Mouse (Mus musculus) forebrain, embryonic 14.5 days (tissue): ENCODE measurements around the gene Vash1. TPM values are rescaled to one million over a fixed set of nuclear protein-coding genes. Genes with fewer than 3 reads are reported as not detected.

Experiments used
- ATAC-seq: fragments of 200-750 bp; cut with Nextera tagmentation; 2 replicates; pipeline ENCODE4 v1.8.0; 2017; ENCODE audit warnings: mild to moderate bottlenecking, moderate library complexity
- DNase-seq: peaks from one replicate; pipeline ENCODE4 v3.0.0-alpha.2; 2015; ENCODE audit warnings: low spot score
- H3K27ac ChIP-seq: fragments of 300-500 bp; sonication (generic); 2 replicates; pipeline ENCODE4 v1.5.1; 2014; ENCODE audit warnings: low read depth, mild to moderate bottlenecking, control low read depth, low read length, moderate library complexity
- H3K27me3 ChIP-seq: fragments of 300-500 bp; sonication (generic); replicated peaks from 2 replicates; pipeline ENCODE4 v1.6.1; 2014; ENCODE audit warnings: low read length, control low read depth, mixed read lengths; ENCODE audit not compliant: control insufficient read depth, insufficient read depth
- H3K36me3 ChIP-seq: fragments of 300-500 bp; sonication (generic); 2 replicates; pipeline ENCODE4 v1.6.1; 2014; ENCODE audit warnings: low read length, control low read depth; ENCODE audit not compliant: control insufficient read depth, insufficient read depth
- H3K4me1 ChIP-seq: fragments of 300-500 bp; sonication (generic); 2 replicates; pipeline ENCODE4 v1.6.1; 2014; ENCODE audit warnings: antibody characterized with exemption, low read length, control low read depth; ENCODE audit not compliant: control insufficient read depth, insufficient read depth
- H3K4me2 ChIP-seq: fragments of 300-500 bp; sonication (generic); 2 replicates; pipeline ENCODE4 v1.6.1; 2014; ENCODE audit warnings: mild to moderate bottlenecking, control low read depth, low read length
- H3K4me3 ChIP-seq: fragments of 300-500 bp; sonication (generic); 2 replicates; pipeline ENCODE4 v1.5.1; 2014; ENCODE audit warnings: low read depth, low read length, control low read depth
- H3K9ac ChIP-seq: fragments of 300-500 bp; sonication (generic); 2 replicates; pipeline ENCODE4 v1.6.1; 2014; ENCODE audit warnings: mild to moderate bottlenecking, low read length, control low read depth, moderate library complexity
- H3K9me3 ChIP-seq: fragments of 300-500 bp; sonication (generic); replicated peaks from 2 replicates; pipeline ENCODE4 v1.6.1; 2016; ENCODE audit warnings: low read length, control low read depth, mixed read lengths; ENCODE audit not compliant: control insufficient read depth
- WGBS: fragments of 180-500 bp; shearing (Covaris S2); extraction: QIAGEN DNeasy Blood & Tissue Kit; methylation state at CpG from one replicate; pipeline ENCODE4 v1.1.7; 2014; 5-methylcytosine and 5-hydroxymethylcytosine counted together
- polyA plus RNA-seq: library from polyadenylated mRNA; unstranded; fragments of >200 nt; fragmentation: Nextera tagmentation; extraction: Ambion mirVana; gene quantifications from 2 replicates; pipeline ENCODE4 v1.2.1, GENCODE M21; 2014

Gene Vash1
- polyA plus RNA-seq, 1 experiment from 2014 or later = 25.2 TPM

- peaks cover 12% of the 10 kb centered on the region for H3K36me3 ChIP-seq
- peak overlapping the region; percentile 96 for H3K4me3 ChIP-seq
- ATAC-seq (peak; percentile 22), DNase-seq (peak; percentile 60)
- peak overlapping the region; percentile 96 for H3K27ac ChIP-seq
- peaks cover 24% of the 10 kb centered on the region for H3K4me1 ChIP-seq
- H3K4me2 ChIP-seq = peak overlapping the region; percentile 56
- no peaks in the 10 kb centered on the region for H3K9me3 ChIP-seq
- no peaks in the 10 kb centered on the region for H3K27me3 ChIP-seq
- H3K9ac ChIP-seq = peak overlapping the region; percentile 99
- 4% methylated on average over 9 of the region's 9 CpGs for WGBS
Measured at GRCm38 (mm10) chr12:86679546-86679930, 1.0 kb downstream of the Vash1 start.

DNA sequence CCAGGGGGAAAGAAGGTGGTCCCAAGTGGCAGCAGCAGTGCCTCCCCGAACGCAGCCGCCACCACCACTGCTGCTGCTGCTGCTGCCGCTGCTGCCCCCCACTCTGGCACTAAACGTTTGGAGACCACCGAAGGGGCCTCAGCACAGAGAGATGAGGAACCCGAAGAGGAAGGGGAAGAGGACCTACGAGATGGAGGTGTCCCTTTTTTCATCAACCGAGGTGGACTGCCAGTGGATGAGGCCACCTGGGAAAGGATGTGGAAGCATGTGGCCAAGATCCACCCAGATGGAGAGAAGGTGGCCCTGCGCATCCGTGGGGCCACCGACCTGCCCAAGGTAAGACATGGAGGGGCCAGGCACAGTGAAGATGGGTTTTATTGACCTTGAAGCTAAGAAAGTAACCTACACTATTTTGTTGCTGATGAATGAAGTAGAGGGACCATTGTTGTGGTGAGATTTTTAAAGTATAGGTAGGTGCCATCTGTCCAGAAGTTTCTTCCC lies 1.5 kb downstream of the Vash1 start:
- Histone ChIP-seq H3K36me3 (peaks cover 15% of the 10 kb centered on the region), H3K9me3 (no peaks in the 10 kb centered on the region), H3K4me3 (peak overlapping the region; percentile 96), H3K9ac (peak overlapping the region; percentile 99), H3K4me2 (peak overlapping the region; percentile 56), H3K27me3 (no peaks in the 10 kb centered on the region), H3K4me1 (peaks cover 24% of the 10 kb centered on the region), H3K27ac (peak overlapping the region; percentile 96)
- 23% methylated on average over 12 of the region's 12 CpGs for WGBS
- 0 out of 2 replicates have a peak, but pooled peaks have one; percentile 4 for ATAC-seq
- DNase-seq = no peak

DNA sequence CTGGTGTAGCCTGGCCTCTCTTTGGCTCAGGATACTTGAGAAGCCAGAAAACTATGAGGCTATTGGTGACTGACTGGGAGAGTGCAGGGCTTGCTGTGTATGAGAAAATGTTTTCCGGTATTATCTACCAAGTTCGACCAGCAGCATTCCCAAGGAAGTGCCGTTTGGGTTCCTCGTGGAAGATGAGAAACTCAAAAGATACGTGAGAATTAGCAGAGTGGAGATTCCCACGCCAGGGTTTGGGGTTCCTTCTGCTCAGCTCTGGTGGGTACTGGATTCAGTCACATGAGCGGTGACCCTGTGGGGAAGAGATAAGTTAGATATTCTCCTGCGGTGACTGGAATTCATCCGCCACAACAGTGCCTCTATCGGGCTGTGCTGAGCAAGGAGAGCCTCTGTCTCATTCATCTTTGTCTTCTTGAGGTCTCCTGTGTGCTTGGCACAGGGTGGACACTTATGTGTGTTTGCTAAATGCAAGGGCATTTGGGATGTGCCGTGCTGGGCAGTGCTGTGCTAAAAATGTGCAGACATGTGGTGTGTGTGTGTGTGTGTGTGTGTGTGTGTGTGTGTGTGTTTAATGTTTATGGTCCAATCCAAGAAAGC lies 2.2 kb downstream of the Vash1 start:
- H3K4me1 ChIP-seq = peaks cover 24% of the 10 kb centered on the region
- 37% methylated on average over 11 of the region's 11 CpGs for WGBS
- H3K9ac ChIP-seq = peak overlapping the region; percentile 99
- peak overlapping the region; percentile 56 for H3K4me2 ChIP-seq
- H3K27me3 ChIP-seq = no peaks in the 10 kb centered on the region
- peak overlapping the region; percentile 96 for H3K4me3 ChIP-seq
- ATAC-seq (peak; percentile 16), DNase-seq (peak; percentile 57)
- H3K36me3 ChIP-seq = peaks cover 20% of the 10 kb centered on the region
- no peaks in the 10 kb centered on the region for H3K9me3 ChIP-seq
- H3K27ac ChIP-seq = peak overlapping the region; percentile 96; the same call in 1 of the 2 replicates

DNA sequence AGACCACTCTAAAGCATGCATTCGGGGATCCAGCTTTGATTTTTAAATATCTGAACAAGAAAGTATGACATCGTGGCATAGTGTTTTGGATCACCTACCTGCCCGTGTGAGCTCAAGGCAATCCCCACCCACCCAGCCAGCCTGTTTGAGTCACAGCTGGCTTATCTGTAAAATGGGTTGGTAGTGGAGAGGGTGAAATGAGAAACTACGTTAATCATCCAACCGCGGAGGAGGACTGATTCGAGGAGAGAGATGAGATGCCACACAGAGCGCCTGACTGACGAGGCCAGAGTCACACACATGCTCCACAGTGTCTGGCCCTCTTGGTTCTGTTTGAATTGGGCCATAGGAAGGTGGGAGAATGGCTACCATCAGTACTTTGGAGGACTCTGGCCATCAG lies 3.1 kb downstream of the Vash1 start:
- no peaks in the 10 kb centered on the region for H3K9me3 ChIP-seq
- no peaks in the 10 kb centered on the region for H3K27me3 ChIP-seq
- H3K4me3 ChIP-seq = peak overlapping the region; percentile 96; the same call in 1 of the 2 replicates
- no peak for ATAC-seq
- peak overlapping the region; percentile 56 for H3K4me2 ChIP-seq
- 89% methylated on average over 9 of the region's 9 CpGs for WGBS
- no peak overlapping the region for H3K27ac ChIP-seq
- H3K4me1 ChIP-seq = peaks cover 24% of the 10 kb centered on the region
- H3K36me3 ChIP-seq = peaks cover 29% of the 10 kb centered on the region
- DNase-seq = no peak
- peak overlapping the region; percentile 8; the same call in 1 of the 2 replicates for H3K9ac ChIP-seq

DNA sequence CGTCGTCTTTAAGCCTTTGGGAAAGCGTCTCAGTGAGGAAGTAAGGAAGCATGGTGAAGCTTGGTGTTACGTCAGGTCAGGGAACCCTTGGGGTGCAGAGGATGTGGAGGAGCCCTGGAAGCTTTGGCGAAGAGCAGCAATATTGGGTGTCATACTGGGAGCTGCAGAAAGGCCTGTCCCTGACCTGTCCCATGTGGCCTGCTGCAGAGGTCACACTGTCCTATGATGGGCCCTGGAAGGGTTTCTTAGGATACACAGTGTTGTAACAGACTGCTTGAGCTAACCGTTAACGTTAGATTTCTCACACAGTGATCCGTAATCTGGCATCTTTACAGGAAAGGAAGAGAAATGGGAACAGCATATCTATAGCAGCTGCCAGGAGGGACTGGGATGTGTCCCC lies 3.7 kb downstream of the Vash1 start:
- Histone ChIP-seq H3K9me3 (no peaks in the 10 kb centered on the region), H3K27me3 (no peaks in the 10 kb centered on the region), H3K27ac (no peak overlapping the region), H3K36me3 (peaks cover 34% of the 10 kb centered on the region), H3K4me1 (peaks cover 24% of the 10 kb centered on the region), H3K4me2 (peak overlapping the region; percentile 56), H3K9ac (peak overlapping the region; percentile 8; the same call in 1 of the 2 replicates), H3K4me3 (peak overlapping the region; percentile 96; the same call in 1 of the 2 replicates)
- 76% methylated on average over 8 of the region's 8 CpGs for WGBS
- peak; percentile 37 for DNase-seq
- no peak for ATAC-seq

DNA sequence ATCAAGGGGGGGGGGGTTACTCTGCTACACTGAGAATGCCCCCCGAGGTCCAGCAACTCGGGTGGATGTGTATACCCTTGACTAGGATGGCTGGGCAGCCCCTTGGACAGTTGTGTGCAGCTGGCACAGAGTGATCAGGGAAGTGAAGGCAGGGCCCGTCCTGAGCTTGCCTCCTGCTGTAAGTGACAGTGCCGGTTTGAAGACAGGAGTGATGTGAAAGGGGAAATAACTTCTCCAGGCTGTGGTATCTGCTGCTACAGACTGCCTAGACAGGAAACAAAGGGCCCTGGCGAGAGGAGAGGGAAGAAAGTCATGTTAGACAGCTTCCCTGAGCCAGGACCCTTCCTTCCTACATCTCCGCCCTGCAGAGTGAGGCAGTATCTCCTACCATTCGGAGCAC lies 5.2 kb downstream of the Vash1 start:
- Histone ChIP-seq H3K4me2 (0 out of 2 replicates have a peak overlapping the region, but pooled peaks have one; percentile 56), H3K4me3 (no peak overlapping the region), H3K4me1 (peaks cover 24% of the 10 kb centered on the region), H3K36me3 (peaks cover 48% of the 10 kb centered on the region), H3K27ac (0 out of 2 replicates have a peak overlapping the region, but pooled peaks have one; percentile 24), H3K9me3 (no peaks in the 10 kb centered on the region), H3K27me3 (no peaks in the 10 kb centered on the region), H3K9ac (no peak overlapping the region)
- no peak for DNase-seq
- ATAC-seq = no peak
- WGBS = 85% methylated on average over 7 of the region's 7 CpGs

- 68% methylated on average over 9 of the region's 9 CpGs for WGBS
- H3K9ac ChIP-seq = no peak overlapping the region
Measured at GRCm38 (mm10) chr12:86685275-86685674, 6.8 kb downstream of the Vash1 start.

GRCm38 (mm10) chr12:86686551-86687330 lies 8.2 kb downstream of the Vash1 start:
- H3K27me3 ChIP-seq = no peaks in the 10 kb centered on the region
- no peak overlapping the region for H3K4me3 ChIP-seq
- H3K9ac ChIP-seq = no peak overlapping the region
- H3K27ac ChIP-seq = no peak overlapping the region
- ATAC-seq = no peak
- H3K36me3 ChIP-seq = peaks cover 78% of the 10 kb centered on the region
- no peaks in the 10 kb centered on the region for H3K9me3 ChIP-seq
- peaks cover 14% of the 10 kb centered on the region for H3K4me1 ChIP-seq
- DNase-seq = no peak
- 55% methylated on average over 13 of the region's 13 CpGs for WGBS
- no peak overlapping the region for H3K4me2 ChIP-seq

More at GRCm38 (mm10) chr12:86685275-86685674, 6.8 kb downstream of the Vash1 start:
- Histone ChIP-seq H3K27ac (peak overlapping the region; percentile 33; the same call in 1 of the 2 replicates), H3K4me1 (peaks cover 22% of the 10 kb centered on the region), H3K4me3 (no peak overlapping the region), H3K36me3 (peaks cover 64% of the 10 kb centered on the region), H3K9me3 (no peaks in the 10 kb centered on the region), H3K27me3 (no peaks in the 10 kb centered on the region), H3K4me2 (no peak overlapping the region)
- no peak for DNase-seq
- no peak for ATAC-seq
